Mouse (Mus musculus) myocyte (in vitro differentiated cells): ENCODE measurements around the gene Clasp1.

Source experiments
- MYOD1 ChIP-seq, 3 experiments: IDR thresholded peaks; one replicate each; pipeline ENCODE4 v1.6.1; 2011; ENCODE audit warnings: control low read depth in 2 of 3, low read depth in 2 of 3, mild to moderate bottlenecking in 2 of 3, moderate library complexity in 1 of 3; ENCODE audit not compliant: insufficient read length in 2 of 3, control insufficient read depth in 1 of 3
- POLR2AphosphoS2 ChIP-seq: IDR thresholded peaks from one replicate; pipeline ENCODE4 v1.6.1; 2011; ENCODE audit warnings: low read depth, control low read depth; ENCODE audit not compliant: insufficient read length
- TCF12 ChIP-seq: IDR thresholded peaks from one replicate; pipeline ENCODE4 v1.6.1; 2011; ENCODE audit warnings: mild to moderate bottlenecking, control low read depth; ENCODE audit not compliant: poor library complexity, insufficient read depth, severe bottlenecking
- TCF3 ChIP-seq: IDR thresholded peaks from one replicate; pipeline ENCODE4 v1.6.1; 2011; ENCODE audit warnings: low read depth, control low read depth; ENCODE audit not compliant: insufficient read length

- TF ChIP-seq TCF12: no peak
- no peak for TF ChIP-seq POLR2AphosphoS2
- TF ChIP-seq TCF3: no peak
- no peak for TF ChIP-seq MYOD1 (IDR thresholded peaks at IDR 0.05; ENCODE audit: control insufficient read depth in 1 of 3, insufficient read length in 2 of 3, low read depth in 2 of 3)
Measured at GRCm38 (mm10) chr1:118580174-118580702, 191.4 kb downstream of the Clasp1 start.
